Mouse (Mus musculus): ENCODE results near the gene Ccdc151. TPM values are rescaled to one million over a fixed set of nuclear protein-coding genes. Genes with fewer than 3 reads are reported as not detected.

Ccdc151 gene
- polyA plus RNA-seq (2021; fragmentation: Nextera tagmentation), result 2.7 TPM in 2 replicates
- long read RNA-seq, experiment 1, transcript Ccdc151-201 (13 exons, 2,197 nt), result major isoform, 8 of 20 reads
- long read RNA-seq, experiment 1, transcript Ccdc151-202 (13 exons, 2,103 nt), result minor isoform, 6 of 20 reads
- long read RNA-seq, experiment 1, partial matches to known transcripts, result 1 of 20 reads
- long read RNA-seq, experiment 1, other reads (novel, unspliced or antisense), result 5 of 20 reads
- long read RNA-seq, experiment 2, partial matches to known transcripts, result 2 of 5 reads
- long read RNA-seq, experiment 2, other reads (novel, unspliced or antisense), result 0 of 5 reads

GRCm38 (mm10) chr9:22002194-22003162 lies at the start of gene Ccdc151, which contains the start of gene Prkcsh:
TSS of gene Ccdc151 (minus strand) at chr9:22002634.
TSS of gene Prkcsh (plus strand) at chr9:22002806.

GRCm38 (mm10) chr9:22051958-22052254 lies 49.5 kb upstream of the Ccdc151 start, which contains the start of gene Elavl3:
TSS of gene Elavl3 (minus strand) at chr9:22052023.

GRCm38 (mm10) chr9:21989230-21990110 lies 13.0 kb downstream of the Ccdc151 start, which contains the start of gene Rgl3:
TSS of gene Rgl3 (minus strand) at chr9:21989446.

GRCm38 (mm10) chr9:21963417-21963816 lies 39.0 kb downstream of the Ccdc151 start, which contains the start of gene Epor:
TSS of gene Epor (minus strand) at chr9:21963506.

GRCm38 (mm10) chr9:21955570-21956281 lies 46.7 kb downstream of the Ccdc151 start, which contains the start of gene Swsap1:
TSS of gene Swsap1 (plus strand) at chr9:21955755.

Other genes with a start within 250 kb of the Ccdc151 start
- 4.0 and 4.3 TPM in 2 replicates for gene Spc24, start 242.3 kb downstream of the Ccdc151 start, polyA plus RNA-seq (2021; fragmentation: Nextera tagmentation)
- 1.4 and 1.9 TPM in 2 replicates for gene Kank2, start 203.9 kb downstream of the Ccdc151 start, polyA plus RNA-seq (2021; fragmentation: Nextera tagmentation)
- not detected in 2 replicates for gene Angptl8, start 167.1 kb downstream of the Ccdc151 start, polyA plus RNA-seq (2021; fragmentation: Nextera tagmentation)
- 3.2 and 3.9 TPM in 2 replicates for gene Dock6, start 150.0 kb downstream of the Ccdc151 start, polyA plus RNA-seq (2021; fragmentation: Nextera tagmentation)
- 6.7 and 6.8 TPM in 2 replicates for gene Rab3d, start 84.4 kb downstream of the Ccdc151 start, polyA plus RNA-seq (2021; fragmentation: Nextera tagmentation)
- 8.4 and 9.2 TPM in 2 replicates for gene Ccdc159, start 75.2 kb downstream of the Ccdc151 start, polyA plus RNA-seq (2021; fragmentation: Nextera tagmentation)
- 87.3 and 88.2 TPM in 2 replicates for gene Tmem205, start 75.1 kb downstream of the Ccdc151 start, polyA plus RNA-seq (2021; fragmentation: Nextera tagmentation)
- gene Plppr2, start 65.6 kb downstream of the Ccdc151 start, polyA plus RNA-seq (2021; fragmentation: Nextera tagmentation), result 75.3 and 142 TPM in 2 replicates
- gene Swsap1, start 46.9 kb downstream of the Ccdc151 start, polyA plus RNA-seq (2021; fragmentation: Nextera tagmentation), result 6.2 and 17.7 TPM in 2 replicates
- 16.7 and 18.2 TPM in 2 replicates for gene Epor, start 39.1 kb downstream of the Ccdc151 start, polyA plus RNA-seq (2021; fragmentation: Nextera tagmentation)
- gene Rgl3, start 13.2 kb downstream of the Ccdc151 start, polyA plus RNA-seq (2021; fragmentation: Nextera tagmentation), result 1.0 and 1.5 TPM in 2 replicates
- 24.2 and 25.2 TPM in 2 replicates for gene Prkcsh, start 172 bp upstream of the Ccdc151 start, polyA plus RNA-seq (2021; fragmentation: Nextera tagmentation)
- gene Elavl3, start 49.4 kb upstream of the Ccdc151 start, polyA plus RNA-seq (2021; fragmentation: Nextera tagmentation), result 21.2 and 23.5 TPM in 2 replicates
- not detected in 2 replicates for gene Gm49318, start 68.6 kb upstream of the Ccdc151 start, polyA plus RNA-seq (2021; fragmentation: Nextera tagmentation)
- 3.5 and 4.6 TPM in 2 replicates for gene Zfp653, start 68.7 kb upstream of the Ccdc151 start, polyA plus RNA-seq (2021; fragmentation: Nextera tagmentation)
- gene Ecsit, start 82.8 kb upstream of the Ccdc151 start, polyA plus RNA-seq (2021; fragmentation: Nextera tagmentation), result 51.1 and 51.8 TPM in 2 replicates
- 0.49 and 0.67 TPM in 2 replicates for gene Cnn1, start 96.6 kb upstream of the Ccdc151 start, polyA plus RNA-seq (2021; fragmentation: Nextera tagmentation)
- gene Elof1, start 114.5 kb upstream of the Ccdc151 start, polyA plus RNA-seq (2021; fragmentation: Nextera tagmentation), result 175 and 193 TPM in 2 replicates
- gene Acp5, start 133.1 kb upstream of the Ccdc151 start, polyA plus RNA-seq (2021; fragmentation: Nextera tagmentation), result 0.21 and 0.39 TPM in 2 replicates
- 173 and 183 TPM in 2 replicates for gene Pigyl, start 154.2 kb upstream of the Ccdc151 start, polyA plus RNA-seq (2021; fragmentation: Nextera tagmentation)
- 0.06 TPM in 1 of 2 replicates, not detected in the other for gene Zfp872, start 185.5 kb upstream of the Ccdc151 start, polyA plus RNA-seq (2021; fragmentation: Nextera tagmentation)
- 11.1 and 12.7 TPM in 2 replicates for gene Zfp809, start 223.1 kb upstream of the Ccdc151 start, polyA plus RNA-seq (2021; fragmentation: Nextera tagmentation)

Measured in left cerebral cortex, adult 6 months (tissue).